Mouse (Mus musculus): ENCODE data around the gene Cfap300.

Gene Cfap300

DNA sequence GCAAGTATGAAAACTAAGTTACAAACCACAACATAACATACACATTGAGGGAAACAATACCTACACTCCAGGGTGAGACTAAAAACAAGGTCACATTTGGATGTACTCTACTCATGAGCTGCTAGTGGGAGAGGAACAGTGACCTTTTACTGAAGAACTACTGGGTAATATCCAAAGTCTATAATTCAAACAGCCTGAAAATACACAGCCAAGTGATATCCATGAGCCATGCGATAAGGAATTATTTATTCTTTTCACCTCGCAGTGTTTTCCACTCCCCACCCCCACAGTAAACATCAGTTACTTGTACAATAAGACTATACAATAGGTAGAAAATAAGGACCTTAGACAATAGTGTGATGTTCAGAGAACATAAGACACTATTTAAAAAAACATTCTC lies 62.5 kb downstream of the Cfap300 start:
- DNase-seq: no peak

DNA sequence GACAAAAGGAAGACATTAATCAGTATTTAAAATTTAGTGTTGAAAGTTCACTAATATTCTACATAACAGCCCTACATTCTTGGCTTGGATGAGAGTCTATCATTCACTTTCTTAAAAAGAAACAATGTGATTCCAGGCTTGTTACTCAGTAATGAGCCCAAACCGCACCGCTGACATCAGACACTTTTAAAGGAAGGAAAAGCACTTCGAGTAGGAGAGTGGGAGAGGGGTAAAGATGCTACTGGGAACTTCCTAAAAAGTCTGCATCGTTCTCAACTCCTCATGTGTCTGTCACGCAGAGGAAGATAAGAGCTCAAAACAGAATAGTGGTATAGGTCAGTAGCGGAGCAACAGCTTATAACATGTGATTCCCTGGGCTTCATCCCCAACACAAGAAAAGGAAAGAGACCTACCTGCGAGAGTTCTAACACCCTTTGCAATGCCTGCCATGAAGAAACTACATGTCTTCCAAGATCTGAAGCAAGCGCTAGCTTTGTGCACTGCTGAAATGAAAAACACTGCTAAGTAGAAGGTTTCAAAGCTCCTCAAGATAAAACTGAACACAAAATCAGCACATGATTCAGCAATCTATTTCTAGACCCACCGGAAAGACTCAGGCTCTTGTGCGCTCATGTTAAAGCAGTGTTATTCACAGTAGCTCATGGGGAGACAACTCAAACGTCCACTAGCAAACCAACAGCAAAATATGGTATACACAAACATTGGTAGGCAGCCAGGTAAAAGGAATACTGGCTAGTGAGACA lies 63.3 kb downstream of the Cfap300 start:
- DNase-seq: no peak

DNA sequence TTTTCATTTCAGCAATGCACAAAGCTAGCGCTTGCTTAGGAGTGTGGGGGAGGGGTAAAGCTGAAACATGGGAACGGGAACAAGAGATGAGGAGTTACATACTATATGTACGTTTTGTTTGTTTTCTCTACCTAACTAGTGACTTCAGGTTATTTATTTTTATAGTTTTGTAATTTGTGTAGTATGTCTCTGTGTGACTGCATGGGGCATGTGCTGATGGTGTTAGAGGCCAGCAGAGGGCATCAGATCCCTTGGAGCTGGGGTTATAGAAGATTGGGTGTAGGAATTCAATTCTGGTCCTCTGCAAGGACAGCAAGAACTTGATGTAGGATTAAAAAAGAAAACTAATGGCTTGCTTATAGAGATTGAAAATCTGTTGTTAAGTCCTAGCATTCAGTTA lies 64.1 kb downstream of the Cfap300 start:
- DNase-seq: peak in 1 of 2 experiments; percentile 39

DNA sequence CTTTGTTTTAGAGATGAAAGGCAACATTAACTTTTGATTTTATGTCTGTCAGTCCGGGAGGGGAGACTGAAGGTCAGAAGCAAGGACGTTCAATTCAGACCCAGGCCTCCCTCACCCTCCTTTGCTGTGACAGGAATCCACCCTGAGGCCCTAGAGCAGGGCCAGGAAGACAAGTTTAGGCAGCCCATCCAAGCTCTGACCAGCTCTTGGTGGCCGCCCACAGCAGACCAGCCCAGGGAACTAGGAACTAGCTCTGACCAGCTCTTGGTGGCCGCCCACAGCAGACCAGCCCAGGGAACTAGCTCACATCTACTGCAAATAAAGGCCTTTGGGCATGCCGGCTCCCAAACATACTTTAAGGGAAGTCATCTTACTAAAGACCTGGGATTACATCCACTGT lies 65.0 kb downstream of the Cfap300 start:
- DNase-seq: peak; percentile 23 to 36

DNA sequence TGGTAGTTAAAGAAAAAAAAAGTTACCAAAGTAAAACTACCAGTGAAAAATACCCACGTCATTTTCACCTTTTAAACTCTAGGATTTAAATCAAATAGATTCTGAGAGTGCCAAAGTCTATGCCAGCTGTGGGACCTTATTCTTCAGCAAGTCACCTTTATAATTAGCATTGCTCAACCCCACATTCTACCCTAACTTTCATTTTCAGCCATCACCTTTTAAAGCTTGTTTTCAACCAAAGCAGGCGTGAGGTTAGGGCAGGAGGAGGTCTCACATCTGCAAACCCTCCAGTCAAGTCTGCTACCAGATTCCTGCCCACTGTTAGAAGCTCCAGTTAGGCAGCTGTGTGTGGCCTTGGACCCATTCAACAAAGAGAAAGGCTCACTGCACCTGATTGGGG lies 70.6 kb downstream of the Cfap300 start:
- DNase-seq: no peak

Measured in kidney, postnatal 36 days (tissue).